Mouse (Mus musculus): Measurements from ENCODE around the gene Commd9.

Gene Commd9

GRCm38 (mm10) chr2:101885768-101886438 is at the start of gene Commd9:
Gene Commd9 (plus strand): TSS chr2:101886247.
- DNase-seq, result peak; percentile 96

- no peak for DNase-seq
Observed at GRCm38 (mm10) chr2:101842756-101843155, 43.3 kb upstream of the Commd9 start.

GRCm38 (mm10) chr2:101854792-101855191 is 31.3 kb upstream of the Commd9 start:
- DNase-seq, result no peak

GRCm38 (mm10) chr2:101856174-101856573 is 29.9 kb upstream of the Commd9 start:
- no peak for DNase-seq

- DNase-seq, result no peak
Observed at GRCm38 (mm10) chr2:101860920-101861485, 25.0 kb upstream of the Commd9 start.

- no peak for DNase-seq
Observed at GRCm38 (mm10) chr2:101862219-101863123, 23.6 kb upstream of the Commd9 start.

GRCm38 (mm10) chr2:101868683-101869082 is 17.4 kb upstream of the Commd9 start:
- no peak for DNase-seq

GRCm38 (mm10) chr2:101871179-101871578 is 14.9 kb upstream of the Commd9 start:
- no peak for DNase-seq

GRCm38 (mm10) chr2:101881471-101882162 is 4.4 kb upstream of the Commd9 start:
- DNase-seq, result peak; percentile 53

- DNase-seq, result peak; percentile 77
Observed at GRCm38 (mm10) chr2:101882998-101883397, 3.0 kb upstream of the Commd9 start, which contains the start of gene Prr5l. Gene Prr5l (minus strand): TSS chr2:101883027.

- no peak for DNase-seq
Observed at GRCm38 (mm10) chr2:101884286-101884685, 1.8 kb upstream of the Commd9 start.

- DNase-seq, result no peak
Observed at GRCm38 (mm10) chr2:101888886-101889285, 2.8 kb downstream of the Commd9 start.

GRCm38 (mm10) chr2:101891143-101891542 is 5.1 kb downstream of the Commd9 start:
- no peak for DNase-seq

- no peak for DNase-seq
Observed at GRCm38 (mm10) chr2:101894126-101894525, 8.1 kb downstream of the Commd9 start.

GRCm38 (mm10) chr2:101896425-101897204 is 10.6 kb downstream of the Commd9 start:
- DNase-seq, result no peak

GRCm38 (mm10) chr2:101902196-101902595 is 16.1 kb downstream of the Commd9 start:
- DNase-seq, result no peak

GRCm38 (mm10) chr2:101905534-101906378 is 19.7 kb downstream of the Commd9 start:
- peak; percentile 77 for DNase-seq

- DNase-seq, result no peak
Observed at GRCm38 (mm10) chr2:101906379-101906690, 20.3 kb downstream of the Commd9 start.

- peak; percentile 43 for DNase-seq
Observed at GRCm38 (mm10) chr2:101907386-101908022, 21.5 kb downstream of the Commd9 start.

GRCm38 (mm10) chr2:101908773-101909172 is 22.7 kb downstream of the Commd9 start:
- DNase-seq, result no peak
